Mouse (Mus musculus): ENCODE measurements around the gene Gpd1l. TPM values are rescaled to one million over a fixed set of nuclear protein-coding genes. Genes with fewer than 3 reads are reported as not detected.

Gpd1l gene
- polyA plus RNA-seq, 1 experiment from 2014 or later: 11.7 TPM

Other genes with a start within 250 kb of the Gpd1l start
- gene Dync1li1, start 245.2 kb downstream of the Gpd1l start, polyA plus RNA-seq (2014; fragmentation: Nextera tagmentation; extraction: Ambion mirVana): 56.0 and 64.3 TPM in 2 replicates
- gene Cmtm6, start 202.9 kb downstream of the Gpd1l start, polyA plus RNA-seq (2014; fragmentation: Nextera tagmentation; extraction: Ambion mirVana): 56.7 and 62.1 TPM in 2 replicates
- 97.4 and 101 TPM in 2 replicates for gene Cmtm7, start 152.1 kb downstream of the Gpd1l start, polyA plus RNA-seq (2014; fragmentation: Nextera tagmentation; extraction: Ambion mirVana)
- gene Cmtm8, start 89.8 kb downstream of the Gpd1l start, polyA plus RNA-seq (2014; fragmentation: Nextera tagmentation; extraction: Ambion mirVana): 54.3 and 58.8 TPM in 2 replicates
- 1.6 and 2.1 TPM in 2 replicates for gene Osbpl10, start 44.6 kb upstream of the Gpd1l start, polyA plus RNA-seq (2014; fragmentation: Nextera tagmentation; extraction: Ambion mirVana)
- 537 and 625 TPM in 2 replicates for gene Rps27rt, start 48.8 kb upstream of the Gpd1l start, polyA plus RNA-seq (2014; fragmentation: Nextera tagmentation; extraction: Ambion mirVana)